Mouse (Mus musculus) cerebellum, postnatal 25 days (tissue): ENCODE measurements at regions not wholly inside any gene's neighbourhood (a gene's known extent, or its start where the extent isn't known, plus 50 kb on each side); places are given as distances from the start of the nearest gene placed in this dataset.
A peak's percentile ranks its signal among the peaks of the same experiment; 100 is the strongest.

ENCODE experiments used
- DNase-seq, 2 experiments: peaks; one replicate each; pipeline ENCODE4 v3.0.0; 2021; ENCODE audit warnings: mixed read lengths in 2 of 2

GRCm38 (mm10) chr15:68626976-68627375, 2126.3 kb upstream of the Lrrc6 start:
- no peak for DNase-seq

GRCm38 (mm10) chr15:68624831-68625230, 2124.1 kb upstream of the Lrrc6 start:
- DNase-seq = no peak

GRCm38 (mm10) chr15:68620417-68621214, 2119.9 kb upstream of the Lrrc6 start:
- no peak for DNase-seq

DNA sequence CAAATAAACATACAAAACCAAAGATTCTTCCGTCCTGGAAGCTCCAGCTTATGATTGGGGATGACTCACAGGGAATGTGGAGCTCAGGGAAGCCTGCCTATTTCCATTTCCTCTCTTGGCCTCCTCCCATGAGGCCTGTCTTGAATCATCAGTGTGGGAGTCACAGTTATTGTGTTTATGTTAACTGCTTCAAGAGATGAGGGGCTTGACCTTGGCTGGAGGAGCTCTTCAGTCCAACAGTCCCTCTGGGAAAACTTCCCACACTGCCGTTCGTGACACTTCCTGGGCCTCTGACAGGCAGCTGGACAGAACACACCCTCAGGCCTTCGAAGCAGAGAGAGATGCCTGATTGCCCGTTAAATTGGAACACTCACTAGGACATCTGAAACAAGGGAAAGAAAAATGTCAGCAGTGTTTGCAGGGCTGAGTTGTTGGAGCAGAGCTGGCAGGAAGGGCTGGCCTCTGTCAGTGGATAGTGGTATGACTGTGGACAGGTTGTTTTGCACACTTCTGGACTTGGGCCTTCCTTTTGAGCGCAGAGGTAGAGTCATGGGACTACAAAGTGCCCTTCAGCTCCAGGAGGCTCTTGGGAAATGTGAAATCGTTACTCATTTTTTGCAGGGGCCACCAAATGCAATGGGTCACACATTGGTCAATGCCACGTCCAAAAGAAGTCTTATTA, 2105.5 kb upstream of the Lrrc6 start:
- peak in 1 of 2 experiments; percentile 3 for DNase-seq

GRCm38 (mm10) chr15:68605478-68605877, 2104.8 kb upstream of the Lrrc6 start:
- DNase-seq = no peak

GRCm38 (mm10) chr15:68582177-68582576, 2081.5 kb upstream of the Lrrc6 start:
- no peak for DNase-seq

DNA sequence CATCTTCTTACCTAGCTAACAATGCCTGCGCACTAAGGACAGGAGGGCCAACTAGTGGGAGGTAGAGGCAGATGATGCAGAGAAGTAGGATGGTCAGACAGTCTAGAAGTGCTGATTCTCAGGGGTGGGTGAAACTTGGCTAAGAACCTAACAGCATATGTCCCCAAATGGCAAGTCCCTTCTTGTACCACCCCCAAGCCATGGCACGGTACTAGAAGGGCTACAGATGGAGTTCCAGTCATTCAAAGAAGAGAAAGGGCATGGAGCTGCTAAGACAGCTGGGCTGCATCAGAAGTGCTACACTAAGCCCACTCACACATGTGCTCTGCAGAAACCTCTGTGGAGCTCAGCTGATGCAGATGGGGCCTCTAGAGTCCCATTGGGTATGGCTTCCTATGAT, 2078.8 kb upstream of the Lrrc6 start:
- no peak for DNase-seq

DNA sequence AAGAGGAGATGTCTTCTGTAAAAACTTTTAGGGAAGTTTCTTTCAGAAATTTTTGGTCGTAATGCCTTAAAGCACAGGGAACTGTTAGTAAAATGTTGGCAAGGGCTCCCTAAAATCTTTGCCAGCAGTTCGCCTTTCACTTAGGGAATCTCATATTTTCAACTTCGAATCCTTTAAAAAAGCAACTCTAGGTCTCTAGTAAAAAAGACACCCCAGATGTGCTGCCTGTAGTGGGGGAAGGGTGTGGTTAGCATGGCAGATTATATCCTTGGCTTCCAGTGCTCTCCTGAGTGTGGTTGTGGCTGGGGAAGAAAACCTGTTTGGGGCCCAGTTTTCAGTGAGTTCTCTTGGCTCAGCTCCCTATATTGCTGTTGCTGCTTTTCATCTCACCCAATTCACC, 2059.9 kb upstream of the Lrrc6 start:
- DNase-seq = no peak

DNA sequence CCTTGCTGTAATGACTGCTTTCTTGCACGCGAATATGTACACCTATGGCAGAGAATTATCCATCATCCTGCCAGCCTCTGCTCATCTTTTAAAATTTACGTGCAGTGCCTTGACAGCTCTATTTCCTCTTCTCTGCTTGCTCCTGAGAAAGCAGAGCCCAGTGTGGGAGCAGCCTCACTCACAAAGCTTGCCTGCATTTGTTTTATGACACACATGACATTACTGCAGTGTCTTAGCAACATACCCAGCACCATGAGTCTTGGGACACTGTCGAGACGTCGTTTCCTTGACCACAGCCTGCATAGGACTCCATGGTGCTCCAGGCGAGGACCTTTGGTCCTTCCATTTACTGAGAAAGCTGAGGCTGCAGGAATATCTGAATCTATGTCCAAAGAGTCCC, 2055.4 kb upstream of the Lrrc6 start:
- no peak for DNase-seq

- no peak for DNase-seq
Measured at GRCm38 (mm10) chr15:68536055-68536325, 2035.3 kb upstream of the Lrrc6 start.

DNA sequence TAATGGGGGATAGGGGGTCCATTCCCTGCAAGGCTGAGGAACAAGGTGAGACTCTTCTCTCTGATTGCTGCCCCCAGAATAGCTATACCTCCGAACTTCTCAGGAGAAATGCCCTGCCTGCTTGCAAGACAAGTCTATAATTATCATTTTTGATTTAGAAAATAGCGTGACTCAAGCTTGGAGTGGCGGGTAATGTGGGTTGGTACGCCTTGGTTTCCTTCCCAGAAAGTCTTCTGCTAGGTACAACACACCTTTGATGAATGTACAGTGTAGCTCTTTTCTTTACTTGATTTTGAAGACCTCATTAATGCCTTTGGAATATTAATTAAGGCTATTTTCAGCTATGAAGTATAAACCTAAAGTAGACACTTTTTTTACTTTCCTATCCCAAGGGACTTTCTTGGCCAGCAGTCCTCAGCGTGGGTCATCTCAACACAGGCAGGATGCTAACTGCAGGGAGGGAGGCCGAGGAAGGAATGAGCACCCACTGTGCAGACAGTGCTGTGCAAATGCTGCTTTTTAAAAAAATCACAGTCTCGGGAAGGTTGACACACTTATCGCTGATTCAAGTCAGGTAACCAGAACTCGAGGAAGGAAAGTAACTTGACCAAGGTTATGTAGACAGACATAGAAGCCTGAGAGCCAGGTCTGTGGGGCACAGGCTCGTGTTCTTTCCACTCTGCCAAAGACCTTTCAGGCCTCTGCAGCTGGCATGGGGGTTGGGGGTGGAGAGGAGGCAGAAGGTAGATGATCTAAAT, 2034.8 kb upstream of the Lrrc6 start:
- DNase-seq = no peak

- DNase-seq = no peak
Measured at GRCm38 (mm10) chr15:68520759-68521158, 2020.0 kb upstream of the Lrrc6 start.

DNA sequence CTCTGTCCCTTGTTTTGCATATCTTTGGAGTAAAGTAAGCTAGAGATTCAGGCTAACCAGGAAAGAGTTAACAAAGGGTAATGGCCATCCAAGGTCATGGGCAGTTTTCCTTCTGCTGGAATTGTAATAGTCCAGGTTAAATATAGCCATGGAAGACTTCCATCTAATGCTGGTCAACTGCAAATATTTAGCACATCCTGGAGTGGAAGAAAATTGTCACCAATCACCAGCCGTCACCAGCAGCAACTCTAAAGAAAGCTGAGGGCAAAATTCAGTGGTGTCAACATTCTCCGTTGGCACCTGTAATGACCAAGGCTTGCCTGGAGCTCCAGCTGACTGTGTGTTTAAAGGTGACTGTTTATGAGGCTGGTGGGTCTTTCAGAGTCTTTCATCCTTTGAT, 2011.7 kb upstream of the Lrrc6 start:
- DNase-seq = no peak

GRCm38 (mm10) chr15:68508190-68508589, 2007.5 kb upstream of the Lrrc6 start:
- peak in 1 of 2 experiments; percentile 3 for DNase-seq

DNA sequence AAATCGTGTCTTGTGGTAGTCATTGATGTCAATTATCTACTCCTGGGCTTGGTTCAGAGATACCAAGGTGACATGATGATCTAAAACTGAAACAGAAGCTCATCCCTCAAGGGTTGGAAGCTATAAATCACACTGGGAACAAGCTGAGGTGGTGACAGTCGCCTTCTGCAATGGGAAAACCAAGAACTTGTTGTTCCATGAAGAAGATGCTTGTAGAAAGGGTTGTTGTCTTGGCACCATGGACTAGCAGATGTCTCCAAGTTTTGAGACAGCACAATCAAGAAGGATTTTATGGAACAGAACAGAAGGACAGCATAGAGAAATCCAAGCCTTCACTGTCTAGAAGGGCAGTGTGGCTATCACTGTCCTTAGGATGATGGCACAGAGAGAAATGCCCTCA, 2005.4 kb upstream of the Lrrc6 start:
- DNase-seq = no peak

DNA sequence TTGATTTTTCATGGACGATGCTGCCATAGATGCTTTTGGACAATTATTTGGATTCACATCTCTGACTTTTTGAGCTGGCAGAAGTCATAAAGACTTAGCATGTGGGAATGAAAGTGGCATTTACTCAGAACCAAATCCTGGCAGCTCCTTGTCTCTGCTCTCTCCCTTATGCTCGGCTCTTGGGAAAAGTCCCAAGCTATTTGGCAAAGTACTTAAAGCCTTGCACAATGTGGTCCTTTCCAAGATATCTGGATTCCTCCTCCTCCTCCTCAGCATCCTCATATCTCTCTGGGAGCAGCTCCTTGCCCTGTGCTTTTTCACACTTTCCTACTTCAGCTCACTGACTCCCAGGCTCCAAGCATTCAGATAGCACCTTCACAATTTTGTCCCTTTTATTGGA, 1995.7 kb upstream of the Lrrc6 start:
- DNase-seq = no peak

- DNase-seq = no peak
Measured at GRCm38 (mm10) chr15:68484789-68485188, 1984.1 kb upstream of the Lrrc6 start.

DNA sequence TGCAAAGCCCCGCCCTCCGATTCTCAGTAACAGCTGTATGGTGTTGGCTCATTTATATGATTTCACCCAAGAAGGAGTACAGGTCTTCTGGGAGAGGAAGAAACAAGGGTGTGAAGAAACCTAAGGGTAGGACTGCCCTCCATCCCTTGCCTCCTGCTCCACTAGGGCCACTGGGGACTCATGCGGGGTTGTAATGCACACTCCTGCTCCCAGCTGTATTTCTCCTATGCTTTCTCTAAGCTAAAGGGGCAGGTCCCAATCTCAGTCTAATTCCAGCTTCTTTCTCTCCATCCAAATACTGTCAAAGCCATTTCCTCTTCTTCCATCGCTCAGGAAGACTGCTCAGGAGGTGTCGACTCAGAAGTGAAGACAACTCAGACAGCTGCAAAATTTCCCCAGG, 1977.0 kb upstream of the Lrrc6 start:
- DNase-seq = no peak

DNA sequence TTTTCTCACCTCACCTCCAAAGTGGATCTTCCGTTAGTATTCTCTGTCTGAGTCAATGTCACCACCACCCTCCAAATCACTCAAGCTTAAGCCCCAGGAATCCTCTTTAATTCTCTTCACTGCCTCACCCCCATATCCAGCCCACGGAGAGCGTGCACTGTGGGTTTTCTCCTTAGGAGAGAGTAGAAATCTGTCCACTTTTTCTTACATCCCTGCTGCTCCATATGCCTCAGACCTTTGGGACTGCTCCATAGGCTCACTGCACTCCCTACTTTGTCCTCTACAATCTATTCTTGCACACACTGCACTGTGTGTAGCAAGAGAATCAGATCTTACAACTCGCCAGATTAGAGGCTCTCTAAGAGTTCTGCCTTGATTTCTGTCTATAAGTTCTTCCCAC, 1971.2 kb upstream of the Lrrc6 start:
- DNase-seq = no peak

DNA sequence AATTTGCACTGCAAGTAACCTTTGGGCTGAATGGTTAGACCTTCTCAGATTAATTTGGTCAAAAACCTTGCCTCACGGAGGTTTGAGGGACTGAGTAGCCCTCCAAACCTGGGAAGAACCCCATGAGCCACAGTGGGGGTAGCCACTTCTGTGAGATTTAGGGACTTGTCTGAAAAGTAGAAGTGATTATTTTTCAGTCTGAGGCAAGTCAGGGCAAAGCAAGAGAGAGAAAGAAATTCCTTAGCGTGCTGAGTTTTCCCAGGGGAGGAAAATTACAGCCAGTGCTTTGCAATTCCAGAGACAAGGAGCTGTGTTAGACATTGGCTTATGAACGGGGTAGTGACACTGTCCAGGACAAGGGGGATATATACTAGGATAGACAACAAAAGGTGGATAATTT, 1962.1 kb upstream of the Lrrc6 start:
- no peak for DNase-seq

GRCm38 (mm10) chr15:68457239-68457638, 1956.5 kb upstream of the Lrrc6 start:
- no peak for DNase-seq

GRCm38 (mm10) chr15:68451971-68452370, 1951.3 kb upstream of the Lrrc6 start:
- no peak for DNase-seq

DNA sequence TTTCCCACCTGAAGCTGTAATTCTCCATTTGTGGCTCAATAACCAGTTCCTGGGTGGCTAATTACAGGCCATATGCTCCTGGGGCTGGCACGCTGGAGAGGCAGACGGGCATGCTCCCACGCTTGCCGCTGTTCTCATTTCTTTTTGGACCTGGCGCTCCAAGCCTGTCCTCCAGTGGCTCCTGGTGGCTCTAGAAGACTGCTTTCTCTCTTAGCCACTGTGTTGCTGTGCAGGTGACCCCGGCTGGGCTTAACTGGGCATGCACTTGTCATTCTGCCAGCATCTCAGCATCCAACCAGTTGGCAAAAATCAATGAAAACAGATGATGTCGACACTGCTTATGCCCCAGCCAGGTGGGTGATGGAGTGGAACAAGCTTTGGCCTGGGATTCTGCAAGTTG, 1944.6 kb upstream of the Lrrc6 start:
- peak; percentile 68 to 73 for DNase-seq

- no peak for DNase-seq
Measured at GRCm38 (mm10) chr15:68440636-68441035, 1939.9 kb upstream of the Lrrc6 start.
